Mouse (Mus musculus) heart, embryonic 11.5 days (tissue): Measurements from ENCODE around the gene Plekha5. TPM values are rescaled to one million over a fixed set of nuclear protein-coding genes. Genes with fewer than 3 reads are reported as not detected.

ENCODE experiments used
- ATAC-seq: fragments of 200-750 bp; cut with Nextera tagmentation; replicated peaks from 2 replicates; pipeline ENCODE4 v1.8.0; 2017; ENCODE audit warnings: moderate library complexity; ENCODE audit not compliant: insufficient number of reproducible peaks, low FRiP score, low TSS enrichment
- H3K27ac ChIP-seq: fragments of 300-500 bp; sonication (generic); 2 replicates; pipeline ENCODE4 v1.5.1; 2014; ENCODE audit warnings: mild to moderate bottlenecking, low read depth, low read length
- H3K27me3 ChIP-seq: fragments of 300-500 bp; sonication (generic); 2 replicates; pipeline ENCODE4 v1.6.1; 2014; ENCODE audit warnings: mild to moderate bottlenecking, low read length, mixed read lengths; ENCODE audit not compliant: control insufficient read depth, insufficient read depth
- H3K36me3 ChIP-seq: fragments of 300-500 bp; sonication (generic); 2 replicates; pipeline ENCODE4 v1.6.1; 2014; ENCODE audit warnings: mild to moderate bottlenecking, low read length, moderate library complexity, mixed read lengths; ENCODE audit not compliant: control insufficient read depth, insufficient read depth
- H3K4me1 ChIP-seq: fragments of 300-500 bp; sonication (generic); 2 replicates; pipeline ENCODE4 v1.6.1; 2014; ENCODE audit warnings: low read length; ENCODE audit not compliant: control insufficient read depth, insufficient read depth
- H3K4me2 ChIP-seq: fragments of 300-500 bp; sonication (generic); 2 replicates; pipeline ENCODE4 v1.6.1; 2014; ENCODE audit warnings: mild to moderate bottlenecking, moderate library complexity
- H3K4me3 ChIP-seq: fragments of 300-500 bp; sonication (generic); 2 replicates; pipeline ENCODE4 v1.5.1; 2014; ENCODE audit warnings: low read depth, low read length
- H3K9ac ChIP-seq: fragments of 300-500 bp; sonication (generic); 2 replicates; pipeline ENCODE4 v1.6.1; 2014; ENCODE audit warnings: mild to moderate bottlenecking, low read depth, low read length, moderate library complexity
- H3K9me3 ChIP-seq: fragments of 300-500 bp; sonication (generic); replicated peaks from 2 replicates; pipeline ENCODE4 v1.6.1; 2016; ENCODE audit warnings: low read length; ENCODE audit not compliant: control insufficient read depth
- WGBS: fragments of 180-500 bp; shearing (Covaris S2); extraction: QIAGEN DNeasy Blood & Tissue Kit; methylation state at CpG from one replicate; pipeline ENCODE4 v1.1.7; 2014; ENCODE audit not compliant: insufficient replicate concordance; 5-methylcytosine and 5-hydroxymethylcytosine counted together
- polyA plus RNA-seq: library from polyadenylated mRNA; unstranded; fragments of >200 nt; fragmentation: Nextera tagmentation; extraction: Ambion mirVana; gene quantifications from 2 replicates; pipeline ENCODE4 v1.2.1, GENCODE M21; 2014

Plekha5 gene
- polyA plus RNA-seq, 1 experiment from 2014 or later = 25.7 TPM

GRCm38 (mm10) chr6:140548082-140548769 is 124.4 kb downstream of the Plekha5 start:
- Histone ChIP-seq H3K27me3 (no peaks in the 10 kb centered on the region), H3K36me3 (peaks cover 4% of the 10 kb centered on the region), H3K9ac (no peak overlapping the region), H3K4me1 (peaks cover 22% of the 10 kb centered on the region), H3K4me3 (no peak overlapping the region), H3K27ac (no peak overlapping the region), H3K9me3 (no peaks in the 10 kb centered on the region), H3K4me2 (no peak overlapping the region; the same call in 1 of the 2 replicates)
- WGBS = 59% methylated on average over 5 of the region's 5 CpGs
- ATAC-seq = no peak

- Histone ChIP-seq H3K4me3 (no peak overlapping the region), H3K4me2 (no peak overlapping the region), H3K36me3 (peaks cover 4% of the 10 kb centered on the region), H3K4me1 (peaks cover 22% of the 10 kb centered on the region), H3K27ac (no peak overlapping the region), H3K9me3 (no peaks in the 10 kb centered on the region), H3K27me3 (no peaks in the 10 kb centered on the region), H3K9ac (no peak overlapping the region)
- WGBS = 91% methylated on average over 13 of the region's 13 CpGs
- ATAC-seq = no peak
Observed at GRCm38 (mm10) chr6:140550741-140551140, 126.9 kb downstream of the Plekha5 start.

GRCm38 (mm10) chr6:140554261-140554660 is 130.4 kb downstream of the Plekha5 start:
- no peaks in the 10 kb centered on the region for H3K27me3 ChIP-seq
- H3K9ac ChIP-seq = no peak overlapping the region
- no peaks in the 10 kb centered on the region for H3K4me1 ChIP-seq
- peaks cover 4% of the 10 kb centered on the region for H3K36me3 ChIP-seq
- H3K27ac ChIP-seq = no peak overlapping the region
- H3K4me3 ChIP-seq = no peak overlapping the region
- ATAC-seq = no peak
- no peak overlapping the region for H3K4me2 ChIP-seq
- WGBS = 63% methylated on average over 4 of the region's 4 CpGs
- no peaks in the 10 kb centered on the region for H3K9me3 ChIP-seq

DNA sequence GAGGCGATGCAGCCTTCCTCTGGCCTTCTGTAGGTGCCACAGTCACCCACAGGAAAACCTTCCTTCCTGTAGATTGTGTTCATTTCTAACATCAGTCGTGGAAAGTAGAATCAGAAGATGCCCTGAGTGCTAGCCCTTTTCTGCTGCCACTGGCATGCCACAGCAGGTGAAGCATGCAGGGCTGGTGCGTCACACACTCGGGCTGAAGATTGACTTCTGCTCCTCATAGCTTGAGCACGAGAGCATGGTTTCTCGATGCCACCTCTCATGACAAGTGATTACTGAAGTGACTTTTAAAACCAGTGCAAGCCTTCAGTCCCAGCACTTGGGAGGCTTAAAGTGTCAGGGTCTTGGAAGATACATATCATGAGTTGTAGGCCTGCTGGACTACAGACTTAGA is 135.6 kb downstream of the Plekha5 start:
- H3K9ac ChIP-seq = no peak overlapping the region
- 68% methylated on average over 6 of the region's 6 CpGs for WGBS
- H3K4me1 ChIP-seq = no peaks in the 10 kb centered on the region
- no peak for ATAC-seq
- no peaks in the 10 kb centered on the region for H3K9me3 ChIP-seq
- H3K27me3 ChIP-seq = no peaks in the 10 kb centered on the region
- H3K36me3 ChIP-seq = no peaks in the 10 kb centered on the region
- H3K27ac ChIP-seq = no peak overlapping the region
- no peak overlapping the region for H3K4me2 ChIP-seq
- no peak overlapping the region for H3K4me3 ChIP-seq

DNA sequence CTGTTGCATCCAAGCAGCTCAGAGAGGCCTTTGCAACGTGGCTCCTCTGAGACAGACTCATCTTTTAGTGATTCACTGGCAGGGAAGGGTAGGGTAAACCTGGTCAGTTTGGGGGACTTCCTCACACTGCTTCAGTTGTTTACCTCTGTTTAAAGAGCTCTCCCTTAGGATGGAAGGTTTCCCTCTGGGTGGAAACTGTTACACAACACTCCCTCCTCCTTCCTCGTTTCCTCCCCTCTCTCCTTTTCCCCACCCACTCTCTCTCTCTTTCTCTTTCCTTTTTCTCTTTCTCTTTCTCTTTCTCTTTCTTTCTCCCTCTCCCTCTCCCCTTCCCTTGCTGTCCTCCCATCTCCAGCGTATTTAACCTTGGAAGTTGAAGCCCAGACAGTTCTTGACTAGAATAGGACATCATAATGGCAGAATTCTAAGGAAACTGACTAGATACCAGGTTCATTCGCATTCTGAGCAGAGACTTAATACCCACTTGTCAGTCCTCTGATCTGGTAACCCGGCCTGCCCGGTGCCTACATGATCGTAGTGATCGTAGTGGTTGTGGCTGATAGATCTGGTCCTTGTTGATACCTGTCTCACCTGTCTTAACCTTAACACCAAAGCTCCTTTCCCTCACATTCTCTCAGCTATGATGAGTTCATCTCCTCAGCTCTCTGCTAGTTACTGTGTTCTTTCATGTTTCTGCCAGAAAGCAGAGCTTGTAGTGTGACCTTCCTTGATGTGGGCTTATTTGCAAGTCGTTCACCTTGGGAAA is 137.5 kb downstream of the Plekha5 start:
- WGBS = 84% methylated on average over 9 of the region's 9 CpGs
- Histone ChIP-seq H3K36me3 (peaks cover 3% of the 10 kb centered on the region), H3K27ac (no peak overlapping the region), H3K4me2 (no peak overlapping the region), H3K4me1 (no peaks in the 10 kb centered on the region), H3K4me3 (no peak overlapping the region), H3K9me3 (no peaks in the 10 kb centered on the region), H3K27me3 (no peaks in the 10 kb centered on the region), H3K9ac (no peak overlapping the region)
- ATAC-seq = no peak

DNA sequence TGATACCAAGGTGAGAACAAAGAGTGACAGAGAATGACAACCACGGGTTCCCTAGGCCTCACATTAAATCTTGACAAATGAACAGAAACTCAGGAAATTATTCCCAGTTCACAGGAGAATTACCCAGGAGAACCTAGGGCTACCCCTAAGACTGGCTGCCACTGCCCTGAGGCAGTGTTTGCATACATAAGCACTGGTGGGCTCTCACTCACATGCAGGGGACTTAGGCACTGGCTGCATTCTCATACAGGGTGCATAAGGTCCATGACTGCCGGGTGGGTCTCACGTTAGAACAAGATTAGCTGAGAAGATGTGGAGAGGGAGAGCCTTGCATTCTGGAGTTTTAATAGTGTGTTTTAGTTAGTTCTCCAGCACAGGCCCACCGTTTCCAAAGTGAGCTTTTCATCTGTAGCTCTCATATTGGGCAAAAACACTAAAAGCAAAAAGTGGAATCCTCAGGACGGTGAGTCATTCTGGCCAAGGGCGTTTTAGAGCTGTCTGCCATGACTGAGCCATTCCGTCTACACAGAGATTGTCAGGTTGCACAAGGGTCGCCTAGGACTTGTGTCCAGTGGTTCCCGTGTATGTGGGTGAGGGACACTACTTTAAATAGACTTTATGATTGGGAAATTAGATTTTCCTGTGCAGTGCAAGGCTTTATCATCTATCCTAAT is 138.2 kb downstream of the Plekha5 start:
- no peaks in the 10 kb centered on the region for H3K4me1 ChIP-seq
- WGBS = 80% methylated on average over 9 of the region's 9 CpGs
- no peaks in the 10 kb centered on the region for H3K27me3 ChIP-seq
- no peak overlapping the region for H3K4me3 ChIP-seq
- H3K27ac ChIP-seq = no peak overlapping the region
- peaks cover 3% of the 10 kb centered on the region for H3K36me3 ChIP-seq
- H3K4me2 ChIP-seq = no peak overlapping the region
- H3K9ac ChIP-seq = no peak overlapping the region
- H3K9me3 ChIP-seq = no peaks in the 10 kb centered on the region
- no peak for ATAC-seq

DNA sequence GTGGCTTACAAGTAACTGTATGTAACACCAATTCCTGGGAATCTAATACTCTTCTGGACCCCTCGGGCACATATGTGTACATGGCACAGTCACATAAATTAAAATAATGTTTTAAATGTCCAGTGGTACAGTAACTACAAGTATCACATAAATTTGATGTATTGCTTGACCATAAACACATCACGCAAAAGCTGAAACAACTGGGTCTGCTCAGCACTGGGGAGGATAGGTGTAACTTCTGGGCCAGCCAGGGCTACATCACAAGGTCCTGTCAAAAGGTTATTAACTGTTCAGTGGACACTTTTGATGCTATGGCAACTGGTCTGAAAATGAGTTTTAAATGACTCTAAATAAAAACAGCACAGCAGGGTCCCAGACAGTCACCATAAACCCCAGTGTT is 143.3 kb downstream of the Plekha5 start:
- ATAC-seq = no peak
- H3K27ac ChIP-seq = no peak overlapping the region
- no peaks in the 10 kb centered on the region for H3K9me3 ChIP-seq

DNA sequence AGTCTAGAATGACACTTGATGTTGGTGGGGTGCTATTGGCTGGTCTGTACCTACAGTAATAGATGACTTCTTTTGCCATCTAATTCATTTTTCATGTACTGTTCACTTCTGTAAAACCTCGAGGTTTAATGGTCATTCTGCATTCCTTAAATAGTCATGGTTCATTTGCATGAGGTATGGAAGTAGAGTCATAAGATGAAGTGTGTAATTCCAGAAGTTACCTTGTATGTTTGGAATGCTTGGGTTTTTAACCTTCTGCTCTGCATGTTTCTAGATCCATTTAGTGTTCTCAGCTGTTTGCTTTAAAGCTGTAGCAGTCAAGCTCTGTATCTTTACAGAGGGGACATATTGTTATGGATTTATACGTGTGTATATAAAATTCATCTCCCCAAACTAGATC is 144.0 kb downstream of the Plekha5 start:
- peaks cover 4% of the 10 kb centered on the region for H3K36me3 ChIP-seq
- no peak overlapping the region for H3K27ac ChIP-seq

More for the DNA sequence above, 143.3 kb downstream of the Plekha5 start:
- Histone ChIP-seq H3K4me3 (no peak overlapping the region), H3K27me3 (no peaks in the 10 kb centered on the region), H3K36me3 (peaks cover 3% of the 10 kb centered on the region), H3K4me1 (no peaks in the 10 kb centered on the region), H3K4me2 (no peak overlapping the region), H3K9ac (no peak overlapping the region)
- 90% methylated on average over 2 of the region's 2 CpGs for WGBS

More for the DNA sequence above, 144.0 kb downstream of the Plekha5 start:
- Histone ChIP-seq H3K4me2 (no peak overlapping the region), H3K27me3 (no peaks in the 10 kb centered on the region), H3K4me3 (no peak overlapping the region), H3K4me1 (no peaks in the 10 kb centered on the region), H3K9me3 (no peaks in the 10 kb centered on the region), H3K9ac (no peak overlapping the region)
- ATAC-seq = no peak
- 76% methylated on average over 2 of the region's 2 CpGs for WGBS
